Mouse (Mus musculus): ENCODE measurements around the gene Tnni3k.
A peak's percentile ranks its signal among the peaks of the same experiment; 100 is the strongest.

DNA sequence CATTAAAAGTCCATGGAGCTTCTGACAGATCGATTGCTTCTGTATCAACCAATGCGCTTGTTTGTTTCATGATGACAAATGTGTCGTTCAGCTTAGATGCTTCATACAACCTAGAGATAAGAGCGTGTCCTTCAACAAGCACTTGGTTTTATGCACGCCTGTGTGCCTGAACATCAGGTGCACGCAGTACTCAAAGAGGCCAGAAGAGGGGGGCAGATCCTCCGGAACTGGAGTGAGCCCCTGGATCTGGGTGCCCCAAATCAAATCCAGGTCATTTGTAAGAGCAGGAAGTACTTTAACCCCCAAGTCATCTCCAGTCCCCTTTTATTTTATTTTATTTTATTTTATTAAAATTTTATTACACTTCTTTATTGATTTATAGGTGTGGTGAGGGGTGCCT is 158.5 kb downstream of the Tnni3k start:
- TF ChIP-seq CTCF (IDR thresholded peaks at IDR 0.05; ENCODE audit: control insufficient read depth, insufficient read depth, insufficient replicate concordance, low read depth, low read length), result peak; percentile 33; the same call in 1 of the 2 replicates
- no peak for TF ChIP-seq POLR2A (IDR thresholded peaks at IDR 0.05; ENCODE audit: control insufficient read depth, low read depth, low read length)
